Mouse (Mus musculus): ENCODE data around the gene Atg101.

Atg101 gene

GRCm38 (mm10) chr15:101309493-101309892 is 25.4 kb downstream of the Atg101 start:
- in situ Hi-C loops (cut with MboI; ENCODE audit: unreplicated experiment in 2 of 2) = loop anchor here in 1 of 2 experiments (25.0 kb wide), 1 partner anchor 547 kb away; the partner anchor contains the start of gene Slc4a8

GRCm38 (mm10) chr15:101311087-101311770 is 27.2 kb downstream of the Atg101 start:
- in situ Hi-C loops (cut with MboI; ENCODE audit: unreplicated experiment in 2 of 2) = loop anchor here (5.0 to 25.0 kb wide), 2 partner anchors 69 to 549 kb away; partner anchors contain the start of gene Slc4a8 (in 1 of the 2)

GRCm38 (mm10) chr15:101312006-101312405 is 27.9 kb downstream of the Atg101 start:
- in situ Hi-C loops (cut with MboI; ENCODE audit: unreplicated experiment in 2 of 2) = loop anchor here (5.0 to 25.0 kb wide), 2 partner anchors 70 to 550 kb away; partner anchors contain the start of gene Slc4a8 (in 1 of the 2)

- in situ Hi-C loops (cut with MboI; ENCODE audit: unreplicated experiment in 2 of 2) = loop anchor here (5.0 to 25.0 kb wide), 2 partner anchors 33 to 553 kb away; partner anchors contain the start of genes Atg101 (in 2 of the 2) and Slc4a8 (in 1 of the 2)
These were observed 31.3 kb downstream of the Atg101 start for GRCm38 (mm10) chr15:101315378-101315777.

GRCm38 (mm10) chr15:101315832-101316231 is 31.8 kb downstream of the Atg101 start:
- in situ Hi-C loops (cut with MboI; ENCODE audit: unreplicated experiment in 2 of 2) = loop anchor here (5.0 to 25.0 kb wide), 2 partner anchors 34 to 554 kb away; partner anchors contain the start of genes Atg101 (in 2 of the 2) and Slc4a8 (in 1 of the 2)

- in situ Hi-C loops (cut with MboI; ENCODE audit: unreplicated experiment in 2 of 2) = loop anchor here (5.0 to 25.0 kb wide), 2 partner anchors 34 to 554 kb away; partner anchors contain the start of genes Atg101 (in 2 of the 2) and Slc4a8 (in 1 of the 2)
These were observed 32.3 kb downstream of the Atg101 start for GRCm38 (mm10) chr15:101316279-101316912.

GRCm38 (mm10) chr15:101316913-101317813 is 33.1 kb downstream of the Atg101 start:
- in situ Hi-C loops (cut with MboI; ENCODE audit: unreplicated experiment in 2 of 2) = loop anchor here (5.0 to 25.0 kb wide), 2 partner anchors 35 to 555 kb away; partner anchors contain the start of genes Atg101 (in 2 of the 2) and Slc4a8 (in 1 of the 2)

GRCm38 (mm10) chr15:101317814-101318500 is 33.9 kb downstream of the Atg101 start:
- in situ Hi-C loops (cut with MboI; ENCODE audit: unreplicated experiment in 2 of 2) = loop anchor here (5.0 to 25.0 kb wide), 2 partner anchors 36 to 556 kb away; partner anchors contain the start of genes Atg101 (in 2 of the 2) and Slc4a8 (in 1 of the 2)

- in situ Hi-C loops (cut with MboI; ENCODE audit: unreplicated experiment in 2 of 2) = loop anchor here (5.0 to 25.0 kb wide), 2 partner anchors 37 to 557 kb away; partner anchors contain the start of genes Atg101 (in 2 of the 2) and Slc4a8 (in 1 of the 2)
These were observed 35.1 kb downstream of the Atg101 start for GRCm38 (mm10) chr15:101318889-101319765.

- in situ Hi-C loops (cut with MboI; ENCODE audit: unreplicated experiment in 2 of 2) = loop anchor here in 1 of 2 experiments (25.0 kb wide), 1 partner anchor 558 kb away; the partner anchor contains the start of gene Slc4a8
These were observed 36.0 kb downstream of the Atg101 start for GRCm38 (mm10) chr15:101320010-101320617.

- in situ Hi-C loops (cut with MboI; ENCODE audit: unreplicated experiment in 2 of 2) = loop anchor here in 1 of 2 experiments (25.0 kb wide), 1 partner anchor 558 kb away; the partner anchor contains the start of gene Slc4a8
These were observed 36.6 kb downstream of the Atg101 start for GRCm38 (mm10) chr15:101320618-101321041.

GRCm38 (mm10) chr15:101321126-101321525 is 37.1 kb downstream of the Atg101 start:
- in situ Hi-C loops (cut with MboI; ENCODE audit: unreplicated experiment in 2 of 2) = loop anchor here in 1 of 2 experiments (25.0 kb wide), 1 partner anchor 559 kb away; the partner anchor contains the start of gene Slc4a8

- in situ Hi-C loops (cut with MboI; ENCODE audit: unreplicated experiment in 2 of 2) = loop anchor here in 1 of 2 experiments (25.0 kb wide), 1 partner anchor 560 kb away; the partner anchor contains the start of gene Slc4a8
These were observed 38.0 kb downstream of the Atg101 start for GRCm38 (mm10) chr15:101322106-101322505.

GRCm38 (mm10) chr15:101322640-101323039 is 38.6 kb downstream of the Atg101 start:
- in situ Hi-C loops (cut with MboI; ENCODE audit: unreplicated experiment in 2 of 2) = loop anchor here in 1 of 2 experiments (25.0 kb wide), 1 partner anchor 560 kb away; the partner anchor contains the start of gene Slc4a8

GRCm38 (mm10) chr15:101323511-101323910 is 39.4 kb downstream of the Atg101 start:
- in situ Hi-C loops (cut with MboI; ENCODE audit: unreplicated experiment in 2 of 2) = loop anchor here in 1 of 2 experiments (25.0 kb wide), 1 partner anchor 561 kb away; the partner anchor contains the start of gene Slc4a8

GRCm38 (mm10) chr15:101324409-101324808 is 40.3 kb downstream of the Atg101 start:
- in situ Hi-C loops (cut with MboI; ENCODE audit: unreplicated experiment in 2 of 2) = loop anchor here in 1 of 2 experiments (25.0 kb wide), 1 partner anchor 562 kb away; the partner anchor contains the start of gene Slc4a8

- in situ Hi-C loops (cut with MboI; ENCODE audit: unreplicated experiment in 2 of 2) = loop anchor here (5.0 to 25.0 kb wide), 3 partner anchors 736 to 1436 kb away; no protein-coding TSS in a partner anchor
These were observed 42.0 kb downstream of the Atg101 start for GRCm38 (mm10) chr15:101325991-101326534.

Data from v-Abl transformed pro-B cells (cell line).